Mouse (Mus musculus): ENCODE data around the gene Sh2d3c.
A peak's percentile ranks its signal among the peaks of the same experiment; 100 is the strongest.

Gene Sh2d3c

DNA sequence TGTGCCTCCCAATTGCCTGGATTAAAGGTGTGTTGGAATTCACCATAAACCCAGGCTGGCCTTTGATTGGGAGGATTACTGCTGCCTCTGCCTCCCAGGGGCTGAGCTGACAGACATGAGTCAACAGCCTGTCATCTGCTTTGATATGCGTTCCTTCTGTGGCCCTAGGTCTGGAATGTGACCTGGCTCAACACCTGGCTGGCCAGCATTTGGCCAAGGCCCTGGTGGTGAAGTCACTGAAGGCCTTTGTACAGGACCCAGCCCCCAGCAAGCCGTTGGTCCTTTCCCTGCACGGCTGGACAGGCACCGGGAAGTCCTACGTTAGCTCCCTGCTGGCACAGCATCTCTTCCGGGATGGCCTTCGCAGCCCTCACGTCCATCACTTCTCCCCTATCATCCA is 37.6 kb downstream of the Sh2d3c start:
- no peak for DNase-seq

DNA sequence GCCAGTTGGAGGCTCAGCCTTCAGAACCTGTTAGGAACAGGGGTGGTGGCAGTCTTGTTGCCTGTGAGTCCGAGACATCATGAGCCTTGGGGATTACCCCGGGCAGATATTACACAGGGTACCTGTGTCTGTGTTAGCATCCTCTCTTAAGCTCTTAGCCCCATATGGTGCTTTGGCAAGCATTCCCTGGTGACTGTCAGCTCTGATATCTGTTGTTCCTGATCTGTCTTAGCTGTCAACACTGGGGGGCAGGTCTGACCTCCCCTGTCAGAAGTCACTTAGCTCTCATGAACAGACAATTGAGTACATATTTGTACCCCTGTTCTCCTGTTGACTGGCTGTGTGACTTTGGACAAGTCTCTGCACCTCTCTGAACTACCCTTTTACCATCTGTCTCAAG is 38.1 kb downstream of the Sh2d3c start:
- DNase-seq, result no peak

DNA sequence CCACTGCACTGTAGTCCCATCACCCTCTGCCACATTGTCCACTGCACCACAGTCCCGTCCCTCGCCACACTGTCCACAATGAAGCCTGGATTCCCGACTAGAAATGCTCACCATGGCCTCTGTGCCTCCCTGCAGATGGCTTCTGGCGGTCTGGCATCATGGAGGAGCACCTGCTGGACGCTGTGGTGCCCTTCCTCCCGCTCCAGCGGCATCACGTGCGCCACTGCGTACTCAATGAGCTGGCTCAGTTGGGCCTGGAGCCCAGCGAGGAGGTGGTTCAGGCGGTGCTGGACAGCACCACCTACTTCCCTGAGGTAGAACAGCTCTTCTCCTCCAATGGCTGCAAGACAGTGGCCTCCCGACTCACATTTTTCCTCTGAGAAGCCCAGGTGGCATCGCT is 40.5 kb downstream of the Sh2d3c start:
- no peak for DNase-seq

DNA sequence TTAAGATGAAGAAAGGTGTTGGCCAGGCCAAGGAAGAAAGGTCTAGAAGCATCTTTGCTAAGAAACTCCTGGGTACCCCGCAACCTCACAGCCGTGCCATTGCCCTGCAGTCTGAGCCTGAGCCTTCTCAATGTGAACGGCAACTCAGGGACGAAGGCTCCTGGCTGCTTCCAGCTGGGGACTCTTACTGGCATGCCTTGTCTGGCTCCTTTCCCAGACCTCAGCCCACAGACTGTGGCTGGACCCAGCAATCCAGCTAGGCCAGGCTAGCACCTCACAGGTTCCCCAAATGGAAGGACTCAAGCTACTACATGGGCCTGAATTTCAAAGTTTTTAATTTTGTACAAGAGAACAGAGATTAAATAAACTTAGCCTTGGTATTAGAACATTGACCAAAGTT is 41.0 kb downstream of the Sh2d3c start:
- DNase-seq, result no peak

DNA sequence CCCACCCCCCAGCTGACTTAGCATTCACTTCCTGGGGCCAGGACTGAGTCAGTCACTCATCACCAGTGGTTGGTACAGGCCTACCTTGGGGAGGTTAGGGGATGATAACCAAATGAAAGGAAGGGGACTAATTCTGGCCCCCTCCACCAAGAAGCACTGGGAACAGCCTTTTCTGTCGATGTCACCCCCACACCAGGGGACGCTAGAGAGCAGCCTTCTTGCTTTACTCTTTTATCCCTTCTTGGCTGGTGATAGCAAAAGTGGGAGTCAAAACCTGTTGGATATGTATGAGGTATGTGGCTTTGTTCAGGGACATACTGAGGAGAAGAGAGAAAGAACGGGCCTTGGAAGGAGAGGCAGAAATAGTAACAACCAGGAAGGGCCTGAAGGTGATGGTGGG is 42.5 kb downstream of the Sh2d3c start:
- DNase-seq, result no peak

DNA sequence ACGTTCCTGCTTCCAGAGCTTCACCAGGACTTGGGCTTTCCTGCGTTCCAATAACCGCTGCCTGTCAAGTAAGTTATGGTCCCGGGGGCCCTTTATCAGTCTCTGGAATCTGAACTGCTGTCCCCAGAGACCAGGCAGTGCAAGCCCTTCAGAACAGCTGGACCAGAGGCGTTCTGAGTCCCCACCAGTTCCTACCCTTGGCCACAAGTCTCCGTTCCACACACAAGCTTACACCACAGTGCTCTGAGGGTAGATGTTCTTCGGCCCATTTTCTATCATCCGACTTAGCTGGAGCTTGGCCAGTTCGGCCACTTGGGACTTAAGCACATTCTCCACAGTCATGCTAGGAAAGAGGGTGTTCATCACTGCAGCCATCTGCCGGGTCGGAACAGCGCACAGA is 46.4 kb downstream of the Sh2d3c start:
- DNase-seq, result no peak

DNA sequence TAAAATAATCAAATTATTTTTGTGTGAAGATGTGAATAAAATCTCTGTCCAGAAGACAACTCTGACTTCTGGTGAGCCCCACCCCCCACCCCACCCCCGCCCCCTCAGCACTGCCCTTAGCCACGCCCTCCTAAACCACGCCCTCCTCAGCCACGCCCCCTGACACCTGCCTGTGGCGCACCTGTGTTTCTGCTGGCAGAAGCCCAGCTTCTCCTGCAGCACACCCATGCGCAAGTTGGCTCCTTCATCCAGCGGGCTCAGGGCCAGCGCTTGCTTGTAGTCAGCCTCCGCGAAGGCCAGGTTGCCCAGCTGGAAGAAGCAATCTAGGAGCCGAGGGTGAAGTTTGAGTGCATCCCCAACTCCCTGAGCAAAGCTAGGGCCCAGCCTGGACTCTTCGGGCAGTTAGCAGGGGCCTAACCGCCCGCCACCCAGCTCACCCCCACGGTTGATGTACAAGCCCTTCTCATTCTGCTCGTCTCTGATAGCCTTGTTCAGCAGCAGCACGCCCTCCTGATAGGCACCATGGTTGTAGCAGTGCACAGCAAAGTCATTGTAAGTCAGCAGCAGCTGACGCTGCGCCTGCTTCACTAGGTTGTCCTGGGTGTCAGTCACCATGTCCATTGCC is 47.9 kb downstream of the Sh2d3c start:
- no peak for DNase-seq

DNA sequence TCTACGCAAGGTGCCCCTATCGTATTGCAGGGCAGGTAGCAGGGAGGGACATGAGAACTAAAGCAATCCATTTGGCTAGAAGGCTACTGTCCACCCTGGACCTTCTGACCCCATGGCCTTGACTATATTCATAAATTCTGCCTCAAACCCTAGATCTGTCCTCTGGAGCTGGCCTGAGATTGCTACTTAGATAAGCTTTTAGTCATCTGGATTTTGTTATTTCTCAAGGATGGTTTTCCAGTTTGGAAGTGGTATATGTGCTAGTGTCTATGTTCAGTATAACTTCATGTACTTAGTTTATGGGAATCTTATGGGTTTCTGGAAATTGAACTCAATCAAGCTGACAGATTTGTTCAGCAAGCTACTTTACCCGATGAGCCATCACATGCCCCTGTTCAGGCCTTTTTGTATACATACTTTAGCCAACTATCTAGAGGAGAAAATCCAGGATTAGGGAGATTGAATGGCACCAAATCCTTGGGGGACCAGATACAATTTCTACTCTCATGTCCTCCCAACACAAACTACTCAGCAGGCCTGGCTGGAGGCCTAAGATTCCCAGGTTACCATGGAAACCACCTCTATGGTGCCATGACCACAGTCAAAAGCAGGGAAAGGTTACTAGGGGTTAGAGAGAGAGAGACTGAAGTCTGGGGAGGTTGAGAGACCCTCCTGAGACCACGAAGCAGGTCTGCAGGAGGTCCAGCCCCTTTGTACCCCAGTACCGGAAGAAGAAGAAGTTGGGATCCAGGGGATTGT is 48.7 kb downstream of the Sh2d3c start:
- no peak for DNase-seq

DNA sequence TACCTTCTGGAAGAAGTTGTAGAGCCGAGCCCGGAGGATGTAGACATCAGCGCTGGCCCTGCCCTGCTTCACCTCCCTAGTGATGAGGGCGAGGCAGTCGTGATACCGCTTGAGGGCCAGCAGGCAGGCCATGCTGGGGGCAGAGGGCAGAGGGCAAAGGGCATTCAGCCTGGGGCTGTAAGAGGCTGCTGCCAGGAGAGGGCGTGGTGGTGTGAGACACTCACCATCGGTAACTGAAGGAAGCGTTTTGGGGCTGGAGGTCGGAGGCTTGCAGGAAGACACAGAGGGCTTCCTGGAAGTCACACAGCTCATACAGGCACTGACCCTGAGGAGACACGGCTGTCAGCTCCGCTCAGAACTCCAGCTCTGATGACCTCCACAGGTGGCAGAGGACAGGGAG is 51.0 kb downstream of the Sh2d3c start:
- no peak for DNase-seq

DNA sequence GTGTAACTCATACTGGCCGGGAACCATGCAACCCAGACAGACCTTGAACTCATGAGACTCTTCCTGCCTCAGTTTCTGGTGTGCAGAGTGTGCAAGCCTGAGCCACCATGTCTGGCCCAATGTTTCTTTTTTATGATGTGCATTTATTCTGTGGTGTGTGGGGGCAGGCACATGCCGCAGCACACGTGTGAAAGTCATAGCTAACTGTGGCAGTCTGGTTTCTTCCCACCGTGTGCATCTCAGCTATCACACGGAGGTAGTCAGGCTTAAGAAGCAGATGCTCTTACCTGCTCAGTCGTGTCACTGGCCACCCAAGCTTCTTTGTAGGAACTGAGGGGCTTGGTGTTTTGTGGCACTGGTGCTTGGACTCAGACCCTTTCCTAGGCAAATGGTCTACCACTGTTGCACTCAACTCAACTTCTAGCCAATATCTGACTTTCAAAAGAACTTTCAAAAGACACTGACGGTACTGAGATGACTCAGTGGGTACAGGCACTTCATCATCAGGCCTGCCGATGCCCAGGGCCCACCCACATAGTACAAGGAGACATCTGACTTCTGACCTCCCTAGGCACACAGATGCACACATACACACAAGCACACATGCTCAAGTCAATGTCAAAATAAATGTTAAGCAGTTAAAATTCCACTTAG is 51.9 kb downstream of the Sh2d3c start:
- no peak for DNase-seq

DNA sequence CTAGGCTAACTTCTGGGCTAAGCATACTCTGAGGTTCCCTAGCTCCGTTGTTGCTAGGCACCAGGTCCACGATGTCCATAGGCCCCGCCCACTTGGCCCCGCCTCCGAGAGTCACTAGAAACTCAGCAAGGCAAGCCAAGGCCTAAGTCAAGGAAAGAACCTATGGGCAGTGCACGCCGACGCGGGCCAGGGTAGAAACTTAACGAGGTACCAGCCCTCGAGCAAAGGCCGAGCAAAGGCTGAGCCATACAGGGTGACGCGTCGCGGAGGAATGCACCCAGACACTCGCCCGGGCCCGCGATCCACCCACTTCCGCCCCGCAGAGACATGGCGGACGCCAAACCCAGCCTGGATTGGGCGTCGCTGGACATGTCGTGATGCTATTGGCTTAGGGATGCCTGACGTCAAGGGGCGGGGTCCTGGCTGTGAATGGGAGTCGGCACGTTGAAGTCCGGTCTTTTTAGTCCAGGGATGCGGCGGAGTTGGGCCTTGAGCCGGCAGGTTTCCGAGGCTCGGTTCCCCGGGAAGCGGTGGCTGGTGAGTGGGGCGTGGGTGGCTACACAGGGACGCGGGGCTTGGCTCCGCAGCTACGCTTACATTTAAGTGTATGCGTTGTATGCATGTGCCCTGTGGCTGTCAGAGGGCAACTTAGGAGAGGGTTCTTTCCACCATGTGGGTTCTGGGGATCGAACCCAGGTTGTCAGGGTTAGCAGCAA is 54.7 kb downstream of the Sh2d3c start, which contains the start of the genes Ttc16 and Ptrh1:
Ttc16 (minus strand) TSS at position 275 of the 716 bp plus-strand sequence.
Ptrh1 (plus strand) TSS at position 428 of the 716 bp plus-strand sequence.
- DNase-seq, result peak; percentile 95

DNA sequence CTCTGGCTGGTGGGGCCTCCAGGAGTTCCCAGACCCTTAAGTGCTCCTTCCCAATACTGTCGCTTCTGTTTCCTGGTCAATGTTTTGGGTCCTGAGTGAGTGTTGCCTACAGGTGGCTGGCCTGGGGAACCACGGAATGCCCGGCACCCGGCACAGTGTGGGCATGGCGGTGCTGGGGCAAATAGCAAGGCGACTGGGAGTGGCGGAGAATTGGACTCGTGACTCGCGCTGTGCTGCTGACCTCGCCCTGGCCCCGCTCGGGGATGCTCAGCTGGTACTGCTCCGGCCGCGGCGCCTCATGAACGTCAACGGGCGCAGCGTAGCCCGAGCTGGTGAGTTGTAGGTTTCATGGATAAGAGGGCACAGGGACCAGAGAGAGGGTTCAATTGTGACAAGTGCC is 55.3 kb downstream of the Sh2d3c start:
- DNase-seq, result no peak

DNA sequence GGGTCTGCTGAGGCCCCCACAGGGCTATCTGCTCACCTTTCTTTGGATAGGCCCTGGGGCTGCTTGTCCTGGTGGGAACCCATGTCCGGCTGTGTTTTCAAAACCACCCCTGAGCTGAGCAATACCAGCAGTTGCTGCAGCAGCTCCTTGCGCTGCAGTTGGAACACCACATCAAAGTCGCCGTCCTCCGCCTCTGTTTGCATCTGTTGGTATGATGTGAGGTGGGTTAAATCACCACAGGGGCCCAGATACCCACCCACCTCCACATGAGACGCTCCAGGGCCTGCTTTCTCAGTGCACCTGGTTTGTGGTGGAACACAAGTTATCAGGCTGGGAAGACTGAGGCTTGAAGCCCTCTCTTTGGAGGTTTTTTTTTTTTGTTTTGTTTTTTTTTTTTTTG is 57.2 kb downstream of the Sh2d3c start:
- DNase-seq, result no peak

DNA sequence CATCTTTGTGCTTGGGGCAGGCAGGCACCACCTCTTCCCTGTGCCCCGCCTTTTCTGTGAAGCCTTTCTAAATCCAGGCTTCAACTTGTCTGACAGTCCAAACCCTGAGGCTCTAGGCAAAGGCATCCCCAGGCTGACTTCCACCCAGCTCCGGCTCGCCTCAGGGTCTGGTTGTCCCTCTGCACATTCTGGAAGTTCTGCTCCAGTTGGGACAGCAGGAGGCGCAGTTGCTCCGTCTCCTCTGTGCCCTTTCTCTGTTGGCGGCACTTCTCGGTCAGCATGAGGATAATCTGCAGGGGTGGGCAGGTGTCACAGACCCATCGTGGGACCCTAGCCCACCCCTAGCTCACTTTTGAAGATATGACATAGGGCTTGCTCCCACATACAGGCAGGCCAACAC is 58.3 kb downstream of the Sh2d3c start:
- peak; percentile 69 for DNase-seq

DNA sequence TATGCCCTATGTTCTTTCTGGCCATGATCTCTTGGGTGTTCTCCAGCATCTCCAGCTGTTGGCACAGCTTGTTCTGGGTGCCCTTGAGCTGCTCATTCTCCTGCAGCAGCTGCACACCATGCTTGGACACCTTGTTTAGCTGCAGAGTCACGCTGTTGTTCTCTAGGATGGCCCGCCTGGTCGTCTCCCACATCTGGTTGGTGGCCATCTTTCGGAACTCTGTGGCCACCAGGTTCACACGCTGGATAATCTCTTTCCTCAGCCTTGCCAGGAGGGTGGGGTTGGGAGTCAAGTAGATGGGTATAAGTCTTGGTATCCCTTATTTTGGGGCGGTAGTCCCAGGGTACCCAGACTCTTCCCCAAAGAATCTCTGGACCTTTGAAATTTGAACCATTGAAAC is 58.9 kb downstream of the Sh2d3c start:
- no peak for DNase-seq

DNA sequence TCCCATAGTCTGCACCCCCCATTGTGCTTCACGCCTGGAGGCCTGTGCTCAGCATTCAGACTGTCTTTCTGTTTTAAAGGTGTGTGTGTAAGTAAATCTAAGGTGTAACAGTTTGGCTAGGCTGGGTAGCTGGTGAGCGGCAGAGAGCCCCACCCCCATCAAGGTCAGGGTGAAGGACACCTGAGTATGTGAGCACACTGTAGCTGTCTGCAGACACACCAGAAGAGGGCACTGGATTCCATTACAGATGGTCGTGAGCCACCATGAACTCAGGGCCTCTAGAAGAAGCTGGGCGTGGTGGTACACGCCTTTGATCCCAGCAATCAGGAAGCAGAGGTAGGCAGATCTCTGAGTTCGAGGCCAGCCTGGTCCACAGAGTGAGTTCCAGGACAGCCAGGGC is 60.9 kb downstream of the Sh2d3c start:
- DNase-seq, result no peak

DNA sequence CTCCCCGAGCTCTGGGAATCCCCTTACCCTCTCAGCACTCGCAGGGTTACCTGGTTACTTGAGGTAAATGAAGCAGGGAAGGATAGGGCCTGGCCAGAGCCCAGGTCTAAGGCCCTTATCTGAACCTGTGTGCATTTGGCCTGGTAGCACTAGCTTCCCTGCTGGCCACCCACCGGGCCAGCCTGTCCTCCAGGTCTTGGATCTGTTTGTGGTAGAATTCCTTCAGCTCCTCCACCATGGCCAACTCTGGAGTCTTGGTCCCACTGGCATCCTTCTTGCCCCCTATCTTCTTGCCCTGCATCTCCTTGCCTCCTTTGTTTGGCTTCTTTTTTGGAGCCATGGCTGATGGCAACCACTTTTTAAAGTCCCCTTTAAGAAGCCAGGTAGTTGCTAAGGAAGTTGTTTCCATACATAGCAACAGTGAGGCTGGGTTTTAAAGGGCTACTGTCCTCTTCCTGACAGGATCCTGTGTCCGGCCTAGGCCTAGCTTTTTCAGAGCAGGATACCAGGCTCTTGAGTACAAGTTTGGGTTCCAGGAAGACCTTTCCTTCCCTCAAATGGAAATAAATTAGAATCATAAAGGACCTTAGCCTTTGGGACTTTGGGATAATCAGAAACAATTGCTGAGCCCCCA is 63.3 kb downstream of the Sh2d3c start, which contains the start of gene Cfap157:
Cfap157 (minus strand) TSS at position 381 of the 634 bp plus-strand sequence.
- DNase-seq, result no peak

DNA sequence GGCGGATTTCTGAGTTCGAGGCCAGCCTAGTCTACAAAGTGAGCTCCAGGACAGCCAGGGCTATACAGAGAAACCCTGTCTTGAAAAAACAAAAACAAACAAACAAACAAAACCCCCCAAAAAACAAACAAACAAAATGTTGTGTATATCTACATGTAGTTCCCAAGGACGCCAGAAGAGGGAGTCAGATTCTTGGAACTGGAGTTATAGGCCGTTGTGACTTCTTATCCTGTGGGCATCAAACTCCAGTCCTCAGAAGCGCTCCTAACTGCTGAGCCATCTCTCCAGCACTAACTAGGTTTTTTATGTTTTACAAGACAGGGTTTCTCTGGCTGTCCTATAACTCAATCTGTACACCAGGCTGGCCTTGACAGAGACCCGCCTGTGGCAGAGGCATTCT is 66.3 kb downstream of the Sh2d3c start:
- DNase-seq, result no peak

DNA sequence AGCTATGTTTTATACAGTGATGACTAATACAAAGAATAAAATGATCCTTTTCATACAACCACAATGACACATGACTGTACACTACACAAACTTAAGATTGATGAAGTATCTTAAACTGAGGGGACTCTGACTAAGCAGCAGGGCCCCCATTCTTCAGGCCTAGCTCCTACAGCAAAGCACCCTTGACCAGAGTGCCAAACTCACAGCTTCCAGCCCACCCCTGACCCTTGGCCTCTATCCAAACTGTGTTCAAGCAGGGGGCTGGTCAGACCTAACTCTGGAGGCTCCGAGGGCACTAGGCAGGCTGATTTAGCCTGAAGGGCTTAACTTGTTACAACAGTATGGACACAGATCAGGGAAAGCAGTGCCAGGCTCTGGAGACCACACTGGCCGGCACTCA is 67.7 kb downstream of the Sh2d3c start:
- DNase-seq, result no peak

DNA sequence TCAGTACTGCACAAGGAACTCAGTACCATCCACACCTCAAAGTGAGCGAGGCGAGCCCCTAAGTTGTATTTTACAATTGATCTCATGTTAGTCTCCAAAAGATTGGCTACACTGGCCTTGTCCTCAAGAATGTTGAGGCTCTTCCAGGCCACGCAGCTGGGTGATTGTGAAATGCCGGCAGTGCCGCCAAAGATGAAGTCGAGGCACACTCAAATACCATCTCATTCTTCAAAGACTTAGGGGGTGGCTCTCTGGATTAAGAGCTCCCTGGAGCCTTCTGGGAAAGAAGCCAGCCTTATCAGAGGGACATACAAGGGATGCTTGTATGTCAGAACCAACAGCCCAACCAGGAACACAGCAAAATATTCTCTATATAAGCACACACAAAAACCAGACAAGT is 70.4 kb downstream of the Sh2d3c start:
- no peak for DNase-seq

DNA sequence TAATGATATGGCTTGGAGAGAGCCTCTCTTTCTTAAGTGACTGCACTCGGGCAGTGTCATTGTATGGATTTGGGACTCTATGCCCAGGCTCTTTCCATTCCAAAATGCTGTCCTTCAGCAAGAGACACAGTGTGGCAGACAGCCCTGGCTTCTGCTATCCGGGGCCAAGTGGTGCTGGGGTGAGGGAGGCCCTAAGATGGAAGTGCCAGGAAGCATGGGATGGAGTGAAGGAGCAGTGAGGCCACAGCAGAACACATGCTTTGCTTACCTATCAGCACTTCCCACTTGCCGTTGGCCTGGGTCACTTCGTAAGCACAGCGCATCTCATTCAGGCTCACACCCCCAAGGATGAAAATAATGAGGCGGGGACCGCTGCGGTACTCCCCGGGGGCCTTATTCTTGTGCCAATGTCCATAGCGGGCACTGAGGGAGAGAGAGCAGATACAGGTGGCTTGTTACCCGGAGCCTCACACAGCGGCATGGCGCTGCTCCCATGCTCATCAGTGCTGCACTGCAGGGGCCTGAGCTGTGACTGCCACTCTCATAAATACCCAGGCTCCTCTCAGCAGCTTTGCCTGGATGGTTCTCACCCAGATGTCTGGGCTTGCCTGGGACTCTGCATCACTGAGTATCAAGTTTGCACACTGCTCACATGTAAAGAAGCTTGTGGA is 75.0 kb downstream of the Sh2d3c start:
- no peak for DNase-seq

DNA sequence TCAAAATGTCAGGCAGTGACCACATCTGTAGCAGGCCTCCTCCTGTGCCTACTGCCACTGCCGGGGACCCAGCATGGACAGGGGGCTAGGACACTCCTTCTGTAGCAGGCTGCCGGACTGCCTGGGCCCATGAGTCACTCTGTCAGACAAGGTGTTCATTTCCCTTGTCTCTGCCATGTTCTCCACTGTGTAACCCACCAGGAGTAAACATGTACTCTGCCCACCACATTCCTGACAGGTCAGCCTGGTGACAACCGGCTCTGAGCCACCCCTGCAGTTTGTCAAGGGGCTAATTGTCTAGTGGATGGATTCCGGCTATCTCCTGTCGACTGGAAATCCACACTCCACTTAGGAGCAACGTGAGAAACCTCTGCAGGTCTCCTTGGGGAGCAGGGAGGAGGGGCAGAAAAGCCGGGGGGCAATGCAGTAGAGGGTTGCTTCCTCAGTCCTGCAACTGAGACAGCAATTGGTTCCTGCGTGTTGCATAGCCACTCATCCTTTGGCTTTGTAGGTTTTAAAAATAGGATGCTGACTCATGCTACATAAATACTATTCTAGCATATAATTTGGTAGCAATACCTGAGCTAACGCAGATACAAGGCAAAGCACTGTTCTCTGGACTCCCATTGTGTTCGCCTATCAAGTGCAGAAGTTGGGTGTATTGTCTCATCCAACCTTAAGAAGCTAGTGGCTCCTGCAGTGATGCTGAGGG is 77.6 kb downstream of the Sh2d3c start:
- DNase-seq, result no peak
